ENCODE assay signal across 16 mouse cellular contexts in genomic region chr11:50200613-50201012, GRCm38 (mm10). TPM values are rescaled to one million over a fixed set of nuclear protein-coding genes. Genes with fewer than 3 reads are reported as not detected.
A peak's percentile ranks its signal among the peaks of the same experiment; 100 is the strongest.
DNase-seq lines count a peak whose midpoint lies in the region; ATAC-seq and TF ChIP-seq lines count a peak whose summit lies in the region.
"Had no signal": no experiment of that assay in that cellular context is flagged by ENCODE, and none has a peak within 500 bp of the region (broad histone marks: within the 10 kb centered on the region; RNA-seq: fewer than 3 reads in every experiment).

No protein-coding gene starts in this region.

- TF ChIP-seq EP300 in heart, postnatal 0 days (IDR thresholded peaks at IDR 0.05; ENCODE audit: low read depth) = no peak
- TF ChIP-seq EP300 in MEL (IDR thresholded peaks at IDR 0.05; ENCODE audit: low read depth in 1 of 2, low read length in 2 of 2) = no peak

- H3K4me1 ChIP-seq in heart, postnatal 0 days (ENCODE audit: control insufficient read depth, insufficient read depth) = peaks cover 4% of the 10 kb centered on the region; the same call in 1 of the 2 replicates
- no peaks in the 10 kb centered on the region; a peak in 1 of 4 replicates for H3K4me1 ChIP-seq in MEL (ENCODE audit: control insufficient read depth in 1 of 2, insufficient read depth in 2 of 2, low read length in 2 of 2)
- H3K4me1 ChIP-seq in liver, embryonic 16.5 days (ENCODE audit: control insufficient read depth, low read depth, low read length) = peaks cover 13% of the 10 kb centered on the region
- no peaks in the 10 kb centered on the region for H3K4me1 ChIP-seq in hindbrain, embryonic 16.5 days (ENCODE audit: control insufficient read depth, insufficient read depth, low read depth, low read length)
- H3K4me1 ChIP-seq: forebrain, embryonic 10.5 days; hindbrain, embryonic 12.5 days; midbrain, embryonic 15.5 days had no signal

- no peak for DNase-seq in heart, postnatal 0 days (ENCODE audit: low spot score)
- DNase-seq in heart, postnatal 10 days = no peak
- peak; percentile 45 for DNase-seq in MEL (ENCODE audit: low read depth, low spot score)
- peak; percentile 55 to 80 for DNase-seq in lung, postnatal 4 days
- no peak for DNase-seq in kidney, adult 18-20 months
- DNase-seq: adrenal gland, adult 8-10 months; cerebellum, adult 11-12 months; gastrocnemius, postnatal 14 days had no signal

- ATAC-seq in heart, postnatal 0 days (ENCODE audit: insufficient read depth, low read depth) = peak; percentile 15; the same call in 1 of the 2 replicates
- ATAC-seq in liver, embryonic 16.5 days (ENCODE audit: low read depth) = peak; percentile 57
- no peak for ATAC-seq in erythroblast, adult 5-6 weeks (replicated peaks; ENCODE audit: low FRiP score, poor library complexity, severe bottlenecking)
- ATAC-seq in hindbrain, embryonic 16.5 days = no peak
- ATAC-seq: midbrain, embryonic 15.5 days had no signal

- H3K27ac ChIP-seq in heart, postnatal 0 days (ENCODE audit: low read depth) = no peak overlapping the region
- H3K27ac ChIP-seq in MEL (ENCODE audit: control insufficient read depth, low read depth, low read length) = no peak overlapping the region
- no peak overlapping the region for H3K27ac ChIP-seq in liver, embryonic 16.5 days (ENCODE audit: low read length)
- H3K27ac ChIP-seq in hindbrain, embryonic 16.5 days (ENCODE audit: low read depth, low read length) = no peak overlapping the region
- H3K27ac ChIP-seq: forebrain, embryonic 10.5 days; hindbrain, embryonic 12.5 days; kidney, postnatal 0 days; left cerebral cortex, adult 2 months; midbrain, embryonic 15.5 days had no signal

- intact Hi-C loops in heart, postnatal 10 days (cut with DNase I) = no loop called here

- WGBS in heart, postnatal 0 days = 43% methylated on average over 8 of the region's 8 CpGs
- WGBS in liver, embryonic 16.5 days (ENCODE audit: insufficient replicate concordance) = 64% methylated on average over 8 of the region's 8 CpGs
- 83% methylated on average over 8 of the region's 8 CpGs for WGBS in hindbrain, embryonic 16.5 days

- H3K9ac ChIP-seq in heart, postnatal 0 days (replicated peaks; ENCODE audit: low read depth, low read length) = no peak overlapping the region
- no peak overlapping the region for H3K9ac ChIP-seq in MEL (ENCODE audit: control insufficient read depth, low read depth, low read length, poor library complexity, severe bottlenecking)
- no peak overlapping the region for H3K9ac ChIP-seq in liver, embryonic 16.5 days (ENCODE audit: low read depth, low read length)
- no peak overlapping the region for H3K9ac ChIP-seq in hindbrain, embryonic 16.5 days (ENCODE audit: low read depth, low read length)
- H3K9ac ChIP-seq: hindbrain, embryonic 12.5 days; midbrain, embryonic 15.5 days had no signal

- H3K36me3 ChIP-seq in heart, postnatal 0 days (replicated peaks; ENCODE audit: control insufficient read depth, insufficient read depth, low read length) = peaks cover 85% of the 10 kb centered on the region
- peaks cover 0 to 40% of the 10 kb centered on the region in 2 experiments; a peak in 3 of 4 replicates for H3K36me3 ChIP-seq in MEL (ENCODE audit: control insufficient read depth in 1 of 2, insufficient read depth in 2 of 2, low read length in 2 of 2)
- H3K36me3 ChIP-seq in liver, embryonic 16.5 days (ENCODE audit: control insufficient read depth, insufficient read depth) = peaks cover 62% of the 10 kb centered on the region
- peaks cover 54% of the 10 kb centered on the region for H3K36me3 ChIP-seq in hindbrain, embryonic 16.5 days (ENCODE audit: control insufficient read depth, insufficient read depth, low read length)

- TF ChIP-seq POLR2A in MEL (IDR thresholded peaks at IDR 0.05; ENCODE audit: control insufficient read depth in 1 of 2, insufficient read depth in 1 of 2, low read depth in 1 of 2, low read length in 2 of 2, poor library complexity in 1 of 2) = no peak

- H3K79me2 ChIP-seq in MEL (ENCODE audit: control insufficient read depth, insufficient read depth, low read length, poor library complexity) = no peaks in the 10 kb centered on the region

- no peaks in the 10 kb centered on the region for H3K27me3 ChIP-seq in heart, postnatal 0 days (ENCODE audit: control insufficient read depth, insufficient read depth, low read length)
- no peaks in the 10 kb centered on the region for H3K27me3 ChIP-seq in MEL (ENCODE audit: control insufficient read depth in 1 of 2, insufficient read depth in 2 of 2, low read length in 2 of 2)
- H3K27me3 ChIP-seq in liver, embryonic 16.5 days (ENCODE audit: control insufficient read depth, insufficient read depth, low read depth, low read length) = no peaks in the 10 kb centered on the region
- H3K27me3 ChIP-seq in hindbrain, embryonic 16.5 days (replicated peaks; ENCODE audit: control insufficient read depth, insufficient read depth, low read length) = no peaks in the 10 kb centered on the region
- H3K27me3 ChIP-seq: hindbrain, embryonic 12.5 days; midbrain, embryonic 15.5 days had no signal

- no peak overlapping the region for H3K4me3 ChIP-seq in heart, postnatal 0 days (ENCODE audit: low read depth, low read length)
- H3K4me3 ChIP-seq in MEL (ENCODE audit: control insufficient read depth in 1 of 2, insufficient read depth in 1 of 2, low read depth in 2 of 2, low read length in 2 of 2) = no peak overlapping the region
- H3K4me3 ChIP-seq in liver, embryonic 16.5 days (ENCODE audit: low read depth, low read length) = no peak overlapping the region
- H3K4me3 ChIP-seq in hindbrain, embryonic 16.5 days (ENCODE audit: low read length) = no peak overlapping the region
- H3K4me3 ChIP-seq: forebrain, embryonic 10.5 days; hindbrain, embryonic 12.5 days; left cerebral cortex, adult 2 months; midbrain, embryonic 15.5 days had no signal

- no peak for TF ChIP-seq RAD21 in MEL (IDR thresholded peaks at IDR 0.05; ENCODE audit: low read depth, low read length)

- no peaks in the 10 kb centered on the region for H3K9me3 ChIP-seq in heart, postnatal 0 days (replicated peaks; ENCODE audit: control insufficient read depth, low read length)
- H3K9me3 ChIP-seq in MEL (replicated peaks; ENCODE audit: insufficient read depth, low read length) = no peaks in the 10 kb centered on the region
- no peaks in the 10 kb centered on the region for H3K9me3 ChIP-seq in liver, embryonic 16.5 days (replicated peaks; ENCODE audit: control insufficient read depth, low read length)
- H3K9me3 ChIP-seq in hindbrain, embryonic 16.5 days (ENCODE audit: control insufficient read depth, low read length) = no peaks in the 10 kb centered on the region
- H3K9me3 ChIP-seq: forebrain, embryonic 10.5 days; hindbrain, embryonic 12.5 days; midbrain, embryonic 15.5 days had no signal

- H3K4me2 ChIP-seq in heart, postnatal 0 days (ENCODE audit: low read depth, low read length) = no peak overlapping the region
- H3K4me2 ChIP-seq in liver, embryonic 16.5 days (ENCODE audit: low read depth, low read length) = no peak overlapping the region
- no peak overlapping the region for H3K4me2 ChIP-seq in hindbrain, embryonic 16.5 days (ENCODE audit: low read length)
- H3K4me2 ChIP-seq: hindbrain, embryonic 12.5 days; midbrain, embryonic 15.5 days had no signal

- no peak for TF ChIP-seq CTCF in heart, postnatal 0 days (IDR thresholded peaks at IDR 0.05; ENCODE audit: low read depth)
- no peak for TF ChIP-seq CTCF in MEL (IDR thresholded peaks at IDR 0.05 in 2 of 3, conservative IDR thresholded peaks at IDR 0.05 in 1 of 3; ENCODE audit: control insufficient read depth in 1 of 3, insufficient read depth in 1 of 3, low read depth in 2 of 3, low read length in 3 of 3, poor library complexity in 1 of 3, severe bottlenecking in 1 of 3)

RNA-seq across cellular contexts. Expression of gene Sqstm1, which starts 10.0 kb away (rescaled TPM):
- 236 and 249 TPM in 2 replicates for total RNA-seq in heart, postnatal 0 days (2014; rRNA removed; ENCODE audit: low replicate concordance)
- 244 and 267 TPM in 2 replicates for polyA plus RNA-seq in heart, postnatal 0 days (2015; fragmentation: Nextera tagmentation; extraction: Ambion mirVana)
- 100 to 1,000 TPM; 239 to 247 TPM for total RNA-seq in heart, postnatal 10 days (2021)
- 223 and 240 TPM in 2 replicates for total RNA-seq in MEL (2012; rRNA removed)
- polyA plus RNA-seq in MEL (2012; ENCODE audit: insufficient read depth in 1 of 2, insufficient read length in 2 of 2, low read depth in 1 of 2, low replicate concordance in 2 of 2, missing spikeins in 1 of 2) = 100 to 1,000 TPM in 1 of 2 experiments, not detected in 1; 187 TPM
- polyA plus RNA-seq in liver, embryonic 16.5 days (2015; fragmentation: Nextera tagmentation; extraction: Ambion mirVana) = 165 and 182 TPM in 2 replicates
- 101 and 109 TPM in 2 replicates for total RNA-seq in erythroblast, adult 5-6 weeks (2015; ENCODE audit: low replicate concordance)
- total RNA-seq in erythroblast, adult 5-6 weeks (2017; ENCODE audit: low replicate concordance) = 596 and 621 TPM in 2 replicates
- polyA plus RNA-seq in hindbrain, embryonic 16.5 days (2015; fragmentation: Nextera tagmentation; extraction: Ambion mirVana) = 448 and 480 TPM in 2 replicates

RNA-seq across cellular contexts. Expression of gene Mgat4b, which starts 10.1 kb away (rescaled TPM):
- 69.2 and 90.6 TPM in 2 replicates for total RNA-seq in heart, postnatal 0 days (2014; rRNA removed; ENCODE audit: low replicate concordance)
- 39.4 and 39.6 TPM in 2 replicates for polyA plus RNA-seq in heart, postnatal 0 days (2015; fragmentation: Nextera tagmentation; extraction: Ambion mirVana)
- total RNA-seq in heart, postnatal 10 days (2021) = 100 to 1,000 TPM; 122 to 127 TPM
- total RNA-seq in MEL (2012; rRNA removed) = 22.3 and 33.7 TPM in 2 replicates
- polyA plus RNA-seq in MEL (2012; ENCODE audit: insufficient read depth in 1 of 2, insufficient read length in 2 of 2, low read depth in 1 of 2, low replicate concordance in 2 of 2, missing spikeins in 1 of 2) = 10 to 100 TPM in 1 of 2 experiments, not detected in 1; 69.4 TPM
- 2.2 and 3.1 TPM in 2 replicates for polyA plus RNA-seq in liver, embryonic 16.5 days (2015; fragmentation: Nextera tagmentation; extraction: Ambion mirVana)
- total RNA-seq in erythroblast, adult 5-6 weeks (2015; ENCODE audit: low replicate concordance) = 7.1 and 7.7 TPM in 2 replicates
- 5.1 and 10.0 TPM in 2 replicates for total RNA-seq in erythroblast, adult 5-6 weeks (2017; ENCODE audit: low replicate concordance)
- 15.6 and 30.9 TPM in 2 replicates for polyA plus RNA-seq in hindbrain, embryonic 16.5 days (2015; fragmentation: Nextera tagmentation; extraction: Ambion mirVana)

RNA-seq across cellular contexts. Expression of gene Mrnip, which starts 26.4 kb away (rescaled TPM):
- total RNA-seq in heart, postnatal 0 days (2014; rRNA removed; ENCODE audit: low replicate concordance) = 6.3 and 18.6 TPM in 2 replicates
- 7.7 and 7.9 TPM in 2 replicates for polyA plus RNA-seq in heart, postnatal 0 days (2015; fragmentation: Nextera tagmentation; extraction: Ambion mirVana)
- 1 to 10 TPM; 6.0 TPM for total RNA-seq in heart, postnatal 10 days (2021)
- total RNA-seq in MEL (2012; rRNA removed) = 10.6 and 12.1 TPM in 2 replicates
- 1 to 10 TPM in 1 of 2 experiments, not detected in 1; 8.6 TPM for polyA plus RNA-seq in MEL (2012; ENCODE audit: insufficient read depth in 1 of 2, insufficient read length in 2 of 2, low read depth in 1 of 2, low replicate concordance in 2 of 2, missing spikeins in 1 of 2)
- 7.9 and 8.6 TPM in 2 replicates for polyA plus RNA-seq in liver, embryonic 16.5 days (2015; fragmentation: Nextera tagmentation; extraction: Ambion mirVana)
- total RNA-seq in erythroblast, adult 5-6 weeks (2015; ENCODE audit: low replicate concordance) = 6.7 and 9.8 TPM in 2 replicates
- total RNA-seq in erythroblast, adult 5-6 weeks (2017; ENCODE audit: low replicate concordance) = 2.8 and 4.0 TPM in 2 replicates
- 33.2 and 39.1 TPM in 2 replicates for polyA plus RNA-seq in hindbrain, embryonic 16.5 days (2015; fragmentation: Nextera tagmentation; extraction: Ambion mirVana)

RNA-seq across cellular contexts. Expression of gene Ltc4s, which starts 37.8 kb away (rescaled TPM):
- total RNA-seq in heart, postnatal 0 days (2014; rRNA removed; ENCODE audit: low replicate concordance) = 5.1 TPM in 1 of 2 replicates, not detected in the other
- 2.2 TPM in 2 replicates for polyA plus RNA-seq in heart, postnatal 0 days (2015; fragmentation: Nextera tagmentation; extraction: Ambion mirVana)
- total RNA-seq in heart, postnatal 10 days (2021) = 1 to 10 TPM; 5.0 to 5.9 TPM
- 1.6 and 3.1 TPM in 2 replicates for total RNA-seq in MEL (2012; rRNA removed)
- polyA plus RNA-seq in MEL (2012; ENCODE audit: insufficient read depth in 1 of 2, insufficient read length in 2 of 2, low read depth in 1 of 2, low replicate concordance in 2 of 2, missing spikeins in 1 of 2) = 1 to 10 TPM in 1 of 2 experiments, not detected in 1; 3.4 TPM
- polyA plus RNA-seq in liver, embryonic 16.5 days (2015; fragmentation: Nextera tagmentation; extraction: Ambion mirVana) = 0.50 and 0.61 TPM in 2 replicates
- not detected in 2 replicates for total RNA-seq in erythroblast, adult 5-6 weeks (2015; ENCODE audit: low replicate concordance)
- 2.2 TPM in 1 of 2 replicates, not detected in the other for total RNA-seq in erythroblast, adult 5-6 weeks (2017; ENCODE audit: low replicate concordance)
- polyA plus RNA-seq in hindbrain, embryonic 16.5 days (2015; fragmentation: Nextera tagmentation; extraction: Ambion mirVana) = 2.2 and 3.4 TPM in 2 replicates

Comparison
In these comparisons a context has a peak if more than half of its experiments do, and no peak if none do; other contexts are left out.
1. ATAC-seq: peak in heart, postnatal 0 days (single experiment) and liver, embryonic 16.5 days (single experiment); none in erythroblast, adult 5-6 weeks (single experiment) and hindbrain, embryonic 16.5 days (single experiment).
2. DNase-seq: peak in MEL (single experiment) and lung, postnatal 4 days (2 of 2); none in heart, postnatal 0 days (single experiment), heart, postnatal 10 days (0 of 2) and kidney, adult 18-20 months (single experiment).